Mouse (Mus musculus) intestine, postnatal 0 days (tissue): ENCODE measurements around the gene Osbp2. TPM values are rescaled to one million over a fixed set of nuclear protein-coding genes. Genes with fewer than 3 reads are reported as not detected.

Experiments
- ATAC-seq: fragments of 200-750 bp; cut with Nextera tagmentation; 2 replicates; pipeline ENCODE4 v1.8.0; 2017; ENCODE audit warnings: mild to moderate bottlenecking, moderate TSS enrichment, moderate library complexity
- H3K27ac ChIP-seq: fragments of 300-500 bp; sonication (generic); 2 replicates; pipeline ENCODE4 v1.5.1; 2014; ENCODE audit warnings: mild to moderate bottlenecking, low read depth, low read length, moderate library complexity
- H3K27me3 ChIP-seq: fragments of 300-500 bp; sonication (generic); replicated peaks from 2 replicates; pipeline ENCODE4 v1.6.1; 2014; ENCODE audit warnings: low read length, mixed read lengths; ENCODE audit not compliant: control insufficient read depth, insufficient read depth
- H3K36me3 ChIP-seq: fragments of 300-500 bp; sonication (generic); 2 replicates; pipeline ENCODE4 v1.6.1; 2014; ENCODE audit warnings: mild to moderate bottlenecking, moderate library complexity; ENCODE audit not compliant: control insufficient read depth, insufficient read depth
- H3K4me1 ChIP-seq: fragments of 300-500 bp; sonication (generic); replicated peaks from 2 replicates; pipeline ENCODE4 v1.6.1; 2014; ENCODE audit warnings: antibody characterized with exemption, low read length, mixed read lengths; ENCODE audit not compliant: control insufficient read depth, insufficient read depth
- H3K4me2 ChIP-seq: fragments of 300-500 bp; sonication (generic); replicated peaks from 2 replicates; pipeline ENCODE4 v1.6.1; 2014; ENCODE audit warnings: low read depth, mild to moderate bottlenecking, moderate library complexity
- H3K4me3 ChIP-seq: fragments of 300-500 bp; sonication (generic); 2 replicates; pipeline ENCODE4 v1.5.1; 2014; ENCODE audit warnings: low read depth, low read length
- H3K9ac ChIP-seq: fragments of 300-500 bp; sonication (generic); 2 replicates; pipeline ENCODE4 v1.6.1; 2014; ENCODE audit warnings: mild to moderate bottlenecking, low read depth, low read length
- H3K9me3 ChIP-seq: fragments of 300-500 bp; sonication (generic); 2 replicates; pipeline ENCODE4 v1.6.1; 2016; ENCODE audit warnings: mixed run types; ENCODE audit not compliant: control insufficient read depth
- CTCF ChIP-seq: sonication (generic); IDR thresholded peaks from 2 replicates; pipeline ENCODE4 v1.5.1; 2016; ENCODE audit warnings: low read depth, mild to moderate bottlenecking, control low read depth, antibody characterized with exemption, moderate library complexity
- WGBS: fragments of 180-500 bp; shearing (Covaris S2); extraction: QIAGEN DNeasy Blood & Tissue Kit; methylation state at CpG from one replicate; pipeline ENCODE4 v1.1.7; 2014; 5-methylcytosine and 5-hydroxymethylcytosine counted together
- polyA plus RNA-seq: library from polyadenylated mRNA; unstranded; fragments of >200 nt; fragmentation: Nextera tagmentation; extraction: Ambion mirVana; gene quantifications from 2 replicates; pipeline ENCODE4 v1.2.1, GENCODE M21; 2015

Gene Osbp2
- polyA plus RNA-seq, 1 experiment from 2014 or later: 1.9 TPM

DNA sequence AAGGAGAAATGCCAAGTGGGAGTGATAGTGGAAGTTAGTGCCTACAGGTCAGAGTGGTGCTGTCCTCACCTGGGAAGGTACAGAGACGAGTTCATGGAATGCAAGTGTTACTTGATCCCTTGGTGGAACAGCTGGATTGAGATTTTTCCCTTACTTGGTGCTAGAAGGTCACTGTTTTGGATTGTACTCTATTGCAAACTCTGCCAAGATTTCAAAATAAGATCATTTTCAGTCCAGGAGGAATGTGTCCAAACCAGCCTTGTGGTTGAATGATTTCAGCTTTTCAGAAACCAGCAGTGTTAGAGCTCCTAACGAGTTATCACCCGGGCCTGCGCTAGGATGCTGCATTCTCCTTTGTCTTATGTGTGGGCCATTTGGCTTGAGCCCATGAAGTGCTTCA is 189.2 kb downstream of the Osbp2 start:
- Histone ChIP-seq H3K36me3 (peaks cover 83% of the 10 kb centered on the region), H3K4me2 (no peak overlapping the region)

DNA sequence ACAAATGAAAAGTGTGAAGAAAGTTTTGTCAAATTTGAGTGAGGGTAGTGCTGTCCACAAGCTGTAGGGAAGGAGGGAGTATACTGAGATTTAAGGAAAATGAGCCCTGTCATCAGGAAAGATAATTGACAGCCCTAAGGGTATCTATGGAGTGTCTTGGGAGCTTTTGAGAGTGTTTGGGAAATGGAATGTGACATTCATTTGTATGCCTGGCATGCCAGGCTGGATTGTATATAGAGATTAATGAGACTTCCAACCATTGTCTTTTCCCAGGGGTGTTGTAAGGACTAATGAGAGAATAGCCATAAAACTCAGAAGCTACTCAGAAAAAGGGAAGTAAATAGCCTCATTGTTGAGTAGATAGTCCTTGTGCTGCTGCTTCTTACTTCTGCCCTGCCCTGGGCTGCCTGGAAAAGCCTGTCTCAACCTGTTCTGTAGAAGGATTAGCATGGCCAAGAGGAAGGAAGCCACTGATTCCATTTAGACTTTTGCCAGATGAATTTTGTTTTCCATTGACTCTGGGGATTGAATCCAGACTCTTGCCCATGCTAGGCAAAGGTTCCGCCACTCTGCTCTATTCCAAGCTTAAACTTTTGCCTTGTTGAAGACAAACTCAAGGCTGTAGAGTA is 192.6 kb downstream of the Osbp2 start:
- H3K4me1 ChIP-seq: no peaks in the 10 kb centered on the region
- H3K27me3 ChIP-seq: no peaks in the 10 kb centered on the region
- no peak overlapping the region for H3K4me2 ChIP-seq
- H3K36me3 ChIP-seq: peaks cover 73% of the 10 kb centered on the region
- WGBS: 98% methylated on average over 1 of the region's 1 CpGs
- H3K9ac ChIP-seq: no peak overlapping the region
- no peak for ATAC-seq
- no peak overlapping the region for H3K4me3 ChIP-seq
- no peaks in the 10 kb centered on the region for H3K9me3 ChIP-seq
- no peak overlapping the region for H3K27ac ChIP-seq
- TF ChIP-seq CTCF: no peak

More for the DNA sequence above, 189.2 kb downstream of the Osbp2 start:
- no peak for TF ChIP-seq CTCF
- H3K4me3 ChIP-seq: no peak overlapping the region
- H3K27ac ChIP-seq: no peak overlapping the region
- H3K9me3 ChIP-seq: no peaks in the 10 kb centered on the region
- no peak overlapping the region for H3K9ac ChIP-seq
- no peaks in the 10 kb centered on the region for H3K27me3 ChIP-seq
- no peak for ATAC-seq
- H3K4me1 ChIP-seq: no peaks in the 10 kb centered on the region
- WGBS: 86% methylated on average over 4 of the region's 4 CpGs

DNA sequence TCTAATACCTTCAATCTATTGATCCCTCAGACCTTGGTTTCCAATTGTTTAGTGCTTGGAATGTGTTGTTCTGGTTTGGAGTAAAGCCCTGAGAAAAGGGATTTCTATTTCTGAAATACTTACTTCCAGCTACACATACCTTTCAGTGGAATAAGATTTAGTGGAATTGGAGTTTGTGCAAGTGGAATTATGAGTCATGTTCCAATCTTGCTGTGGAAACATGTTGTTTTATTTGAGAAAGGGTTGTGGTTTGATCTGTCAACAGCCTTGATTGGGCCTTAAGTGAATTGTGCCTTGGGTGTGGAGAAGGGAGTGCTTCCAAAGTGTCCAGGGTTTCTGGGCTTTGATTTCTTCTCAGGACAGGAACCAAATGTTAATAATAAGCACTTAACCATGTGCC is 193.9 kb downstream of the Osbp2 start:
- Histone ChIP-seq H3K9ac (no peak overlapping the region), H3K36me3 (peaks cover 64% of the 10 kb centered on the region), H3K4me3 (no peak overlapping the region), H3K27me3 (no peaks in the 10 kb centered on the region), H3K9me3 (no peaks in the 10 kb centered on the region), H3K4me1 (no peaks in the 10 kb centered on the region), H3K27ac (no peak overlapping the region), H3K4me2 (no peak overlapping the region)
- no peak for TF ChIP-seq CTCF
- no peak for ATAC-seq

DNA sequence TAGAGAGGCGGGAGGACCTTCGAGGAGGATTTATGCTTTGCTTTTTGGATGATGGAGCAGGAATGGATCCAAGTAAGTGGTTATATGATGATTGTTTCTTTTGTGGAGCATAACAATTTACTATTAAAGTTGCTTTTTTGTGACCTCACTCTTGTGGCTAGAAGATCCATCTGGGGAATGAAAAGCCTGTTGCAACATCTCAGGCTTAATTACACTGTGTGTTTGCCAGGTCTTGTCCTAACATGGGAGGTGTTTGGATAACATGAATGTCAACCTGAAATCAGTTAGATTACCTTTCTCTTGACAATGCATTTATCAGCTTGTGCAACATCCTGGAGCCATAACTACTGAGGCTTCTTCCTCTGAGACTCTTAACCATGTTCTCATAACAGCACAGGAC is 194.9 kb downstream of the Osbp2 start:
- Histone ChIP-seq H3K4me1 (no peaks in the 10 kb centered on the region), H3K4me2 (no peak overlapping the region), H3K27me3 (no peaks in the 10 kb centered on the region), H3K36me3 (peaks cover 63% of the 10 kb centered on the region), H3K9me3 (no peaks in the 10 kb centered on the region), H3K27ac (no peak overlapping the region), H3K9ac (no peak overlapping the region), H3K4me3 (no peak overlapping the region)
- ATAC-seq: no peak
- TF ChIP-seq CTCF: no peak
- WGBS: 87% methylated on average over 2 of the region's 2 CpGs

DNA sequence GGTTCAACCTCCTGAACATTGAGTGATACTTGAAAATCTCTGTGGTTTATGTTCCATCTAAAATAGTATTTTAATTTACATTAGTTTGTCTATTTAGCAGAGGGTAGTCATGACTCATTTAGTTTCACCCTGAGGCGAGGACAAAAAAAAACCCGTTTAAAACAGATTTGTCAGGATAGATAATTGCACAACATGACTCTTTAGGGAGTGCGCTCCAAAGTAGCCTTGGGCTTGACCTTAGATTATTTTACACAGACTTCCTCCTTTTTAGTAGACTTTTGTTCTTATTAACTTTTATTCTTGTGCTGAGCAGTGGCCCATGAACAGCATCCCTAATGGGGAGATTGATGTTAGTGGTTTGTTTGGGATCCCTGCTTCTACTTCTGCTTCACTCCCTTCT is 196.2 kb downstream of the Osbp2 start:
- Histone ChIP-seq H3K4me1 (no peaks in the 10 kb centered on the region), H3K9ac (no peak overlapping the region), H3K9me3 (no peaks in the 10 kb centered on the region), H3K36me3 (peaks cover 60% of the 10 kb centered on the region), H3K4me3 (no peak overlapping the region), H3K4me2 (no peak overlapping the region), H3K27ac (no peak overlapping the region), H3K27me3 (no peaks in the 10 kb centered on the region)
- no peak for TF ChIP-seq CTCF
- ATAC-seq: no peak
- 79% methylated on average over 3 of the region's 3 CpGs for WGBS

DNA sequence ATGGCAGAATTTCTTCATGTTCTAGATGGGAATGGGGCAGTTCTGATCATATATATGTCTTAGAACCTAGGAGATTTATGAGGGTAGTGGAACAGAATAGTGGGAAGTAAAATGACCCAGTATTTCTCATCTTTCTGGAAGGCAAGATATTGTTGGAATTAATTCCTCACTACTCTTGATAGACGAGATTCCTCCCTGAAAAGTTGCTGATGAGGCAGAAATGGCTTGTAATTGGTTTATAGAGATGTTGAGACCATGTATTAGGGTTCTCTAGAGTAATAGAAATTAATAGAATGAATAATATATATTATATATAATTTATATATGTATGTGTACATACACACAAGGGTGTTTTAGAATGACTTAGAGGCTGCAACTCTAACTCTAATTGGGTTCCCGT is 201.7 kb downstream of the Osbp2 start:
- Histone ChIP-seq H3K9me3 (no peaks in the 10 kb centered on the region), H3K9ac (no peak overlapping the region), H3K4me2 (no peak overlapping the region), H3K4me1 (no peaks in the 10 kb centered on the region), H3K27ac (no peak overlapping the region), H3K27me3 (no peaks in the 10 kb centered on the region), H3K36me3 (peaks cover 36% of the 10 kb centered on the region), H3K4me3 (no peak overlapping the region)
- ATAC-seq: no peak
- no peak for TF ChIP-seq CTCF
- 92% methylated on average over 2 of the region's 2 CpGs for WGBS

Other genes starting within 250 kb of the Osbp2 start
- 5.9 and 6.8 TPM in 2 replicates for gene Morc2a, start 214.7 kb downstream of the Osbp2 start, polyA plus RNA-seq
- 0.09 and 0.20 TPM in 2 replicates for gene 4921536K21Rik, start 31.2 kb upstream of the Osbp2 start, polyA plus RNA-seq
- 2.4 and 2.5 TPM in 2 replicates for gene Dusp18, start 31.3 kb upstream of the Osbp2 start, polyA plus RNA-seq
- 2.1 and 2.2 TPM in 2 replicates for gene Slc35e4, start 50.8 kb upstream of the Osbp2 start, polyA plus RNA-seq
- gene Tcn2, start 68.3 kb upstream of the Osbp2 start, polyA plus RNA-seq: 283 and 305 TPM in 2 replicates
- gene Pes1, start 100.1 kb upstream of the Osbp2 start, polyA plus RNA-seq: 27.6 and 31.8 TPM in 2 replicates
- gene 4930556J24Rik, start 112.9 kb upstream of the Osbp2 start, polyA plus RNA-seq: 0.13 and 0.16 TPM in 2 replicates
- 30.4 and 30.6 TPM in 2 replicates for gene Gal3st1, start 119.7 kb upstream of the Osbp2 start, polyA plus RNA-seq
- 0.05 and 0.13 TPM in 2 replicates for gene Sec14l4, start 167.6 kb upstream of the Osbp2 start, polyA plus RNA-seq
- gene Sec14l3, start 200.9 kb upstream of the Osbp2 start, polyA plus RNA-seq: not detected in 2 replicates
- 20.0 and 21.1 TPM in 2 replicates for gene Mtfp1, start 231.5 kb upstream of the Osbp2 start, polyA plus RNA-seq